Mouse (Mus musculus): ENCODE results near the gene Kazald1. TPM values are rescaled to one million over a fixed set of nuclear protein-coding genes. Genes with fewer than 3 reads are reported as not detected.

Kazald1 gene
- total RNA-seq, 2 experiments from 2014 or later: 3.9 to 7.8 TPM

DNA sequence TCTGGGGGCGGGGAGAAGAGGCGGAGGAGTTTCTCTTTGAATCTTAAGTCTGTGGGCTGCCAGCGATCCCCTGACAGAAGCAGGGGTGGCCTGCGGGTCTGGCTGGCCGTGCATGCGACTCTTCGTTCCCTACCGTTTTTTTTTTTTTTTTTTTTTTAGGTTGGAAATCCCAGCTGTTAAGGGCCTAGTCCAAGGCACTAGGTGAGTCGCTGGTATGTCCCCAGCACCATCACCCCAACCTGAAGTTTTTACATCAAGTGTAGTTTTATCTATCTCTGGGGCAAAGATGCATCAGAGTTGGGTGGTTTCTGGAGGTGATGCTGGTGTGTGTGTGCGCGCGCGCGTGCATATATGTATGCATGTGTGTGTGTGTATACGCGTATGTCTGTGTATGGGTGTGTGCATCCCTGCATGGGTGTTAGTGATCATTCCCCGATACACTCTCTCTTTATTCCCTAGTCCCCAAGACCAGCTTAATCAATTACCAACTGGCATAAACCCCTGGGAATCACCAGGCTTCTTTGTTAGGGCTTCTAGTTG lies 1.1 kb downstream of the Kazald1 start:
- DNase-seq: no peak
- intact Hi-C loops (cut with DNase I): no loop called here

DNA sequence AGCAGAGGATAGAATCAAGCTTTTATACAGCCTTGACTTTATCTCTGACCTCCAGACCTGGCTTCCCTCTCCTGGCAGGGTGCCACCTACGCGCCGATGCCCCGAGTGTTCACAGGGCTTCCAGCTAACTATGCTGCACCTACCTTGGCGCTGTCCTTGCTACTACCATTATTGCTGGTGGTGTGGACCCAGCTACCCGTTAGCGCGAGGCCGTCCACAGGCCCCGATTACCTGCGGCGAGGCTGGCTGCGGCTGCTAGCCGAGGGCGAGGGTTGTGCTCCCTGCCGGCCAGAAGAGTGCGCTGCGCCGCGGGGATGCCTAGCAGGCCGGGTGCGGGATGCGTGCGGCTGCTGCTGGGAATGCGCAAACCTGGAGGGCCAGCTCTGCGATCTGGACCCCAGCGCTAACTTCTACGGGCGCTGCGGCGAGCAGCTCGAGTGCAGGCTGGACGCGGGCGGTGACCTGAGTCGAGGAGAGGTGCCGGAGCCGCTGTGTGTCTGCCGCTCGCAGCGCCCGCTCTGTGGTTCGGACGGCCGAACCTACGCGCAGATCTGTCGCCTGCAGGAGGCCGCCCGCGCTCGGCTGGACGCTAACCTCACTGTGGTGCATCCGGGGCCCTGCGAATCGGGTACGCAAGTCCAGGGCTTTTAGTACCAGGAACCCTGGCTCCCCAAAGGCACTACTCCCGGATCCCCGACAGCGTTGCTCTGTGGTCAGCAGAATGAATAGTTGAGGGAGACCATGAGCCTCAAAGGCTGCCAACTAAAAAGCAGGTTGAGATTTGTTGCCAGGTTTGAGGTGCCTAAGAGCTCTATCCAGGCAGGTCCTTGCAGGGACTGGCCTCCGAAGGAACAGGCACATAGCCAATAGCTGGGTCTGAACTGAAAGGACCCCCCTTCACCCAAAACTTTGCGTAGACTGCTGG lies 1.8 kb downstream of the Kazald1 start:
- DNase-seq: peak; percentile 55 to 69

DNA sequence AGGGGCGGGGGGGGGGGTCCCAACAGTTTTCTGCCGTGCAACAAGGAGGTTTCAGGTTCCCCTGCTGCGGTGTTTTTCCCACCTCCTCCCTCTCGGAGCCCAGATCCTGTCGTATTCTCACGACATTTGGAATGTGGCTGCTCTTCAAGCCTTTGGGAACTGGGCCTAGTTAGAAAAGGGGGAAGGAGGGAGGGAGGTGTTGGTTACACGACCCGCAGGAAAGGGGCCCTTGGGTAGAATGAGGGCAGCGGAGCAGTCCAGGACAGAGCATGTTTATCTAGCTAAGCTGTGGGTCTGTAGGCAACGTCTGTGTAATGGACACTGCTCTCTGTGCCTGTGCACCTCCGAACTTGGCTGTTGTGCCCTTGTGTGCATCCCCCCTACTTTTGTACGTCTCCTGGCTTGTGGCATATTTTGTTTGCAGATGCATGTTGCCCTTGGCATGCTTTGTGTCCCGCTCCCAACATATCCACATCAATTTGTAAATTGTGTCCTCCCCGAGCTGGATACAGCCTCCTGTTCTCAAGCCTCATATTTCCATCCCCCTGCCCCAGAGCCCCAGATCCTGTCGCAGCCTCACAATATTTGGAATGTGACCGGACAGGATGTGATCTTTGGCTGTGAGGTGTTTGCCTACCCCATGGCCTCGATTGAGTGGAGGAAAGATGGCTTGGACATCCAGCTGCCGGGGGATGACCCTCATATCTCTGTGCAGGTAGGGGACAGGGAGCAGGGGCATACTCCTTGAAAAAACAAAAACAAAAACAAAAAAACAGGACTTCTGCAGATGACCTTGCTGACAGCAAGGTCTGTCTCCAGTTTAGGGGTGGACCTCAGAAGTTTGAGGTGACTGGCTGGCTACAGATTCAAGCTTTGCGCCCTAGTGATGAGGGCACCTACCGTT lies 3.0 kb downstream of the Kazald1 start:
- DNase-seq: no peak
- intact Hi-C loops (cut with DNase I): no loop called here

More for the DNA sequence above, 1.8 kb downstream of the Kazald1 start:
- intact Hi-C loops (cut with DNase I): no loop called here

DNA sequence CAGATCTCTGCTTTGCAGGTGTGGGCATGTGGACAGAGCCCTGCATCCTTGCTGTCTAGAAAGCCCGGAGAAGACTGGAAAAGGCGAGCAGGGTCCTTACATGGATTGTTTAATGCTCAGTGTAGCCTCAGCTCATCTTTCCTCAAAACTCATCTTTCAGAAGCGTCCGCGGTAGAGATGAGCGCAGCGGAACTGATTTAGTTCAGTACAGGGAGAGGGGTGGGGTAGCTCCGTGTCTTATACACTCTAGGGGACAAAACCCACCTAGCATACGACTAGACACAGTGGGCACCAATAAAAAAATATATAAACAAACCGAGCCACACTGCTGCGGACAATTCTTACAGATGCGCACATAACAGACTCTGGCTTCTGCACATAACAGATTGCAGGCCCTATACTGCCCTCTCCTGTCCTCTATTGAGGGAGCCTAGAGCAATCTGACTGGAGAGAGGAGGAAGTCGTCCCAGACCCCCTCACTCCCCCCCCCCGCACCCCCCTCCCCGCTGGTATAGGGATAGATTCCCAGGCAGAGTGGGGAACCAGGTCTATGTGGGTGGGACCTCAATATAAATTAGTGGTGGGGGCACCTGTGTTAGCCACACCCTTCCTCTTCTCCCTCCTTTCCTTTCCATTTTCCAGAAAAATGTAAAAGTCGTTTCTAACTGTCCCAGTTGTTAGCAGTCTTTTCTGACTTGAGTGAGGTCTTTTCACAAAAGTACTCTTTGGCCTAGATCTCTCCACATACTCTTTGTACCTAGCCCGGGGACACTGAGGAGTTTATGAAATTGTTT lies 4.1 kb downstream of the Kazald1 start:
- intact Hi-C loops (cut with DNase I): no loop called here
- no peak for DNase-seq

DNA sequence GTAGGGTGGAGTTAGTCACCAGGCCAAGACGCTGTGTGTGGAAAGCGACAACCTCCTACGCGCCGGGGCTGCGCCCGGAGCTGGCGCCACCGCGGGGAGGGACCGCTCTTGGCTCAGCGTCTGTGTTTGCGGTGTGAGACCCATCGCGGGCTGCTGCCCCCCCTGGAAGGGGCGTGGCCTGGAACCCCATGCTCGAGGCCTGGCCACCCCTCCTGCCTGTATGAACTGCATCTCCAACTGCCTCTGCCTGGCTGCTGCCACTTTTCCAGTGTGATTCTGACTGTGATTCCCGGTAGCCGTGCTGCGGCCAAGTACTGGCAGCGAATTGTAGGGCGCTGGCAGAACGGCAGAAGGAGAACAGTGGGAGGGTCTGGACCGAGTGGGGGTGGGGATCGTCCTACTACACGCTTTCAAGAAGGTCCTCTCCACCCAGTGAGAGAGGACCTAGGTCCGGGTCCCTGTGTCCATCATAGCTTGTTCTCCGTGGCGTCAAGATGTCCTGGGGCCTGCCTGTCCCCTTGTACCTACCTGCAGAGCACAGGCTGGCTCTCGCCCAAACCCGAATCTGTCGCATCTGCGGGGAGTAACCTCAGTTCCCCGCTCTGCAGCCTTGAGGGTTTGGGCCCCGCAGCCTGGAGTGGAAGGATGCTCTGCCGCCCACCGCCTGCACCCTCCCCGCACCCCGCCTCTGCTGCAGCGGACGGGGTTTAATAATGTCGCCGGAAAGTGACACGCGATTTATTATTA lies 4.9 kb downstream of the Kazald1 start:
- peak in 1 of 2 experiments; percentile 39 for DNase-seq
- intact Hi-C loops (cut with DNase I): no loop called here

DNA sequence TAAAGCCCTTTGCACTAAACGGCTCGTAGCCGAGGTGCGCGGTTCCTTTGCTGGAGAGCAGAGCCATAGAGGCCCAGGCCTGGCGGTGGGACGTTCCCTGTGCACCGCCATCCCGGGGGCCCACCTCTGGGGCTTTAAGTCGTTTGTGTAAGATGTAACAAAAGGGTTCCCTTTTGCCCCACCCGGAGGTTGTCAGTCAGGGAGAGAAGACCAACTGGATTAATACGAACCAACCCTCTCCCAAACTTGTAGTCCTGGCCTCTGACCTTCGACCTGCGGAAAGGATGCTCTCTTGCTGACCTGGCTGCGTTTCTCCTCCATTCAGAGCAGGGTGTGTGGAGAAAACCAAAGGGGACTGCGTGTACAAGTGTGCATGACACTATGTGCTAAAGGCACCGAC lies 5.7 kb downstream of the Kazald1 start:
- DNase-seq: no peak
- intact Hi-C loops (cut with DNase I): no loop called here

DNA sequence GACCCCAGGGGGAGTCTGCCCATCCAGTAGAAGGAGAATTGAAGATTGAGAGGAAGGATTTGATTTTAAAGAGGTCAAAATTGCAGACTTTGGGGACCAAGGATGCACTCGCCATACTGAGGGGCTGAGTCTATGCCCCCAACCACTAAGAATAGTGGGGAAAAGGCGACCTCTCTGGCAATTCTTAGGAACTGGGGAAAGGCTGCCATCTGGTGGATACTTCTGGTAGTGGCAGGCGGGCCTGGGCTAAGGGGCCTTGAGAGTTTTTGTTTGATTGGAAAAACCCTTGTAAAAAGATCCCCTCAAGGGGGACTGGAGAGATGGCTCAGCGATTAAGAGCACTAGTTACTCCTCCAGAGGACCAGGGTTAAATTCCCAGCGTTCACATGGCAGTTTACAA lies 6.2 kb downstream of the Kazald1 start:
- intact Hi-C loops (cut with DNase I): no loop called here
- DNase-seq: peak; percentile 47 to 62

DNA sequence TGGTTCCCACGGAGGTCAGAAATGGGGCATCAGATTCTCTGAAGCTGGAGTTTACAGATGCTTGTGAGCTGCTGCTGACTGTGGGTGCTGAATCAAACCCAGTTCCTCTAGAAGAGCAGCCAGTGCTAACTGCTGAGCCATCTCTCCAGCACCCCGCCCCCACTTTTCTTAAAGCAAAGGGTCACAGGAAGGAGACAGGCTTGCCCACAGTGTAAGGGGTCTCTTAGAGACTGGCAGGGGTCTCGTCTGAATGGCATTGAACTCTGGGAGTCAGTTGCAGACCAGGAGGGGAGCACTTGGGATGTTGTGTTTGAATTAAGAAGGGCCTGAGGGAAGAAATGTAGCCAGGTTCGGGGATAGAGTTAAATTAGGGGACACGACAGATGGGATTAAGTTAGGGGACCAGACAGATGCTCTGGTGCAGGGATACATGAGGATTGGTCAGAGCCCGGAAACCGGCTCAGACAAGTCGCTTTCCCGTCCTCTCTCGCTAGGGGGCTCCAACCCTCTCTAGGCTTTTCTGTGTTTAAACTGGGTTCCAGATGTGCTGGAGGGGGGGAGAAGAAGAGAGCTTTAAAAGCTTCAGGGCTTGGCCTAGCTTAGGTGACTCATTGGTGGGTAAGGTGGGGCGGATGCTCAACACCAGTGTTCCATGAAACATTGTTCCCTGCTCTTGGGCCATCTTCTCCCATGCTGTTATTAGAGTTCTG lies 7.0 kb downstream of the Kazald1 start:
- intact Hi-C loops (cut with DNase I): no loop called here
- DNase-seq: peak in 1 of 2 experiments; percentile 40

DNA sequence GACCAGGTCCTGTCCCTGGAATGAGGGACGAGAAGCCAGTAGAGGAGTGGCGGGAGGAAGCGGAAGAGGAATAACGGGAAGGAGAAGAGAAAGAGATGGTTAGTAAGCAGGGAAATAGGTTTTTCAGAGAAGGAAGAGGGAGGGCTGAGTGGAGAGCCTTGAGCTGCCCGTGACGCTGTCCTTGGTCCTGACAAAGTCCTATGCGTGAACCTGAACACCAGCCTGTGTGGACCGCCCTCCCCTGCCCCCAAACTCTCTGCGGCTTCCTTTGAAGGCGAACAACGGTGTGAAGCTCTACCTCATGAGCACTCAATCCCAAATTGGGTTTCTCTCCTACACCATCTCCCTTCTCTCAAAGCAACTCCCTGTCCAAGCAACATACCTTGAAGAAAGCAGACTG lies 22.8 kb downstream of the Kazald1 start:
- DNase-seq: no peak
- intact Hi-C loops (cut with DNase I): no loop called here

DNA sequence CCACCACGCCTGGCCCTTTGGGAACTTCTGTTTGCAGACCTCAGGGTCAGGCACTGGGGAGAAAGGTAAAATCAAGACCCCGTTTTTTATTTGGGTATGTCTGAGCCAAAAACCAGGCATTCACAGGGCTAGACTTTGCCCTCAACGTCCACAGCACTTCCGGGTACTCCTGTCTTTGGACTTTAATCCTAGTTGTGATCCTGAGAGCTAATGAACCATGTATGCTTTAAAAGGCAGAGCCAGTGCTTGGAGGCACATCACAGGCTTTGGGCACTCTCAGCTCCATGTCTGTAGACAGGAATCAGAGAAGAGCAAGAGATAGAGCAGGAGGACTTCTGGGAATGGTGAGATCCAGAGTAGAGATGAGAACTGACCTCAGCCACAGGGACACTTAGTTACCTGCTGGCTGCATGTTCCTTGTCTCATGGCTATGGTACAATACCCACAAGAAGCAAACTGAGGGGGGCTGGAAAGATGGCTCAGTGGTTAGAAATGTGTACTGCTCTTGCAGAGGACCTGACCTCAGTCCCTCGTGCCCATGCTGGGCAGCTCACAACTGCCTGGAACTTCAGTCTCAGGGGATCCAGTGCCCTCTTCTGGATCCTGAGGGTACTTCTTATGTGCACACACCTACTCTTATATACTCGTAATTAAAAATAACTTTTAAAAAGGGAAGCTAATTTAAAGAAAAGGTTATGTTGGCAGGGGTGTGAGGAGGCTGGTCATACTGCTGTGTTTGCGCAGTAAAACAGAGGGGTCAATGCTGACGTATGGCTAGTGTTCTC lies 25.6 kb downstream of the Kazald1 start:
- DNase-seq: no peak
- intact Hi-C loops (cut with DNase I): no loop called here

DNA sequence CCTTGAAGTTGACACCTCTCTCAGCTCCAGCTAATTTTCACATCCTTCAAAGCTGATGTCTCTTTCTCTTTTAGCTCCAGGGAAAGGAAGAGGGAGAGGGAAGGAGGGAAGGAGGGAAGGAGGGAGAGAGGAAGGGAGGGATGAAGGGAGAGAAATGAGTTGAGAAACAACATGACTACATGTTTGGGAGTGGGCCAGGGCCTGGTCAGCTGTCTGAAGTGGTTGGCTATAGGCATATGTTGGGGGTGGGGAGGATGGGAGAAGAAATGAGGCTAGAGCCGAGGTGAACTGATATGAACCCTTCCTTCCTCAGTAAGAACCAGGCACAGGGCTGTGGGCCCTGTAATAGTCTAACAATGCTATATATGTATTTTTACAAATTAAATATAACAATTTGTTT lies 30.6 kb downstream of the Kazald1 start:
- DNase-seq: no peak
- intact Hi-C loops (cut with DNase I): no loop called here

DNA sequence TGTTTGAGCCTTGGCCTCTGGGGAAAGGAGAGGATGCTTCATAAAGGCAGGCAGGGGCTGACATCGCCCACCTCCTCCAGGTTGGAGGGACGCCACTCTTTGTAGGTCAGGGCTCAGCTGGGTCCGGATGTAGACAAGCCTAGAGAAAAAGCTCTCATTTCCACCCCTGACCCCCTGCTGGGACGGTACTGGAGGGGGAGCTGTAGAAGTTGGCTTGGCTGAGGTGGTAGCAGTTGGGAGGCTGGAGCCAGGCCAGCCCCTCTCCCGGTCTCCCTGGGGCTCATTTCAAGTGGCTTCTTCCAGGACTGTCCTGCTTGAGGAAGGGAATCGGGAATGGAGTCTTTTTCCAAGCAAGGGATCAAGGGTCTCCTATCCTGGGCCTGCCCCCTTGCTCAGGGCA lies 31.6 kb downstream of the Kazald1 start:
- DNase-seq: no peak
- intact Hi-C loops (cut with DNase I): no loop called here

DNA sequence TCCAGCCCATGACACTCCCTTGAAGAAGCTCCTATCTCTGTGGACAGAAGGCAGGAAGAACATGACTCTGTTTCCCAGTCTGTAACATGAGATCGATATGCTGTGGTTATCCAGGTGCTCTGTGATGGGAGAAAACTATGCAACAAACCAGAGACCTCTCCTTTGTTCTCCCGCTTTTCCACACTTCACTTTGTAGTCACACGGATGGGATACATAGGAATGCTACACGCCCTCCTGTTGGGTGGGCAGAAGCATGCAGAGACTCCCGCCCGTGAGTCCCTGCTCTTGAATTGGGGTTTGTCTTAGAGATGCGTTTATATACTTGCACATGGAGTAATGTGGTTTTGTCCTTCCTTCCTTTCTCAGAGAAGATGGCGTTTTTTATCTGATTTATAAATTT lies 35.6 kb downstream of the Kazald1 start:
- no peak for DNase-seq
- intact Hi-C loops (cut with DNase I): no loop called here

DNA sequence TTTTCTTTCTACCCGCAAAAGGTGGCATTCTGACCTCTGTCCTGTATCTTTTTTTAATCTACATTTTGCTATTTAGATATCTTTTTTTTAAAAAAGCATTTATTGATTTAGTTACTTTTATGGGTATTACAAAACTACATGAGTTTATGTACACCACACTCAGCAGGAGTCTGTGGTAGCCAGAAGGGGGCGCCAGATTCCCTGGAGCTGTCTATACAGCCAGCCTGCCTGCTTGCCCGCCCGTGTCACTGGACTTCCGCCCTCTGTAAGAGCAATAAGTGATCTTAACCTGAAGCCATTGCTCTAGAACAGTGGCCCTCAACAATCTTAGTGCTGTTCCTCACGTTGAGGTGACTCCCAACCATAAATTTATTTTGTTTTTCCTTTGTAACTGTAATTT lies 37.4 kb downstream of the Kazald1 start:
- intact Hi-C loops (cut with DNase I): no loop called here
- DNase-seq: no peak

DNA sequence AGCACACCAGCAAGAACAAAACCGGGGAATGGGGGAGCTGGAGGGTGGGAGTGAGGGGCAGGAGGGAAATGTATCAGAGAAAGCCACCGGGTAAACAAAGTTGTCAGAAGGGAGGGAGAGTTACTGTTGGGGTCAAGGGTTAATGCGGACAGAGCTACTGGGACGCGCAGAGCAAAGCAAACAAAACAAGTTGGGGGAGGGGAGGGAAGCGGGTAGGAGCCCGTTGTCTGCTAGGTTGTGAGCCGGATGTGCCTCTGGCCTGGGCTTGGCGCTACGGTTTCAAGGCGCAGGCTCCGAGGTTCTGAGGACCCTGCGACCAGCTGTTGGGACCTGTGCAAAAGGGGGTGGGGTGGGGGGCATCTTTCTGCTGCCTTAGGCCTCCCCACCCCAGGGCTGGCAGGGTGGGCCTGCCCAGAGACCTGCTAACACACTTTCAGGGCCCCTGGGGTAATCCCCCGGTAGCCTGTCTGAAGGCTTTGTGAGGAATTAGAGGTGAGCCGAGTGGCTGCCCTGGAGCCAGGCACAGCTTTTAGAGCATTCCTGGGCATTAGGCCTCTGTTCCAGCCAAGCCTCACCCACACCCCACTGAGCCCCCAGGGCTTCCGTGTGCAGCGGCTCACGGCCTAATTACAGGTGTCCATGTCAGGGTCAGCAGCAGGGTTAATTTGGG lies 38.9 kb downstream of the Kazald1 start:
- intact Hi-C loops (cut with DNase I): no loop called here
- DNase-seq: no peak

DNA sequence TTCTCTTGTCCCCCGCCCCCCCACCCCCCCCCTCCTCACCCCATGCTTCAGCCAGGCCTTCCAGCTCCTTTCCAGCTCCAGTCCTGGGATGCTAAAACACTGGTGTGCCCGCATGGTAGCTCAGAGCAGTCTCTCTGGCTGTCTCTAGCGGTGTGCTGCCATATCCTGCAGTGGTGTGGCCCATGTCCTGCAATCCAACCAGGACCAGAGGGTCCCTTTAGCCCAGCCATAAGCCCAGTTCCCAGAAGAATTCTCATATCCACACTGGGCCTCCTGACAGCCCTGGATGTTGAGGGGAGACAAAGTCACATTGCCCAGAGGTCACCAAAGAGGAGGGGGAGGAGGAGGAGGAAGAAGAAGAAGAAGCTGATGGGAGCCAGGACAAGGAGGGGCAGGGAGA lies 39.7 kb downstream of the Kazald1 start:
- DNase-seq: no peak
- intact Hi-C loops (cut with DNase I): no loop called here

DNA sequence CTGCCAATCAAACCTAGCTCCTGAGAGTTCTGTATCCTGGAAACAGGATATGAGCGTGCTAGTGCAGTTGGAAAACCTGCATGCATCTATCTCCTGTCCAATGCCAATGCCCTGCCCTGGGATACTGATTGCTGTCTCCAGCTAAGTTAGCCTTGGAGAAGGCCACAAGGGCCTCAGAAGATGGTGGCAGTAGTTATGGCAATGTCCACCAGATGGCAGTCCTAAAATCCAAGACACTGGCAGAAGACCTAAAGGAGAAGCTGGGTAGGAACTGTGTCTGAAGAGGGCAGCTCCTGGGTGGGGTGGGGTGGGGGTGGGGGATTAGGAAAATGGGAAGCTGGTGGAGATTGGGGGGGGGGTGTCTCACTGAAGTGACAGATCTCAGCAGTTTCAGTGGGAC lies 41.8 kb downstream of the Kazald1 start:
- intact Hi-C loops (cut with DNase I): loop anchor here (2.0 kb wide), 1 partner anchor 44 kb away; no protein-coding TSS in a partner anchor
- no peak for DNase-seq

Measured in gastrocnemius, postnatal 36 days (tissue).